In genomic region chr12:119169828-119170539, GRCm38 (mm10) we compare ENCODE assay signal across 17 mouse cellular contexts.
DNase-seq lines count a peak whose midpoint lies in the region; ATAC-seq and TF ChIP-seq lines count a peak whose summit lies in the region.
"Had no signal": no experiment of that assay in that cellular context is flagged by ENCODE, and none has a peak within 500 bp of the region (broad histone marks: within the 10 kb centered on the region; RNA-seq: fewer than 3 reads in every experiment).

No protein-coding gene starts in this region.

- no peaks in the 10 kb centered on the region for H3K27me3 ChIP-seq in forebrain, postnatal 0 days (ENCODE audit: insufficient read depth, low read length)
- H3K27me3 ChIP-seq in forebrain, embryonic 10.5 days (ENCODE audit: poor library complexity, severe bottlenecking) = no peaks in the 10 kb centered on the region
- no peaks in the 10 kb centered on the region for H3K27me3 ChIP-seq in lung, postnatal 0 days (replicated peaks; ENCODE audit: insufficient read depth, low read length)
- no peaks in the 10 kb centered on the region for H3K27me3 ChIP-seq in stomach, postnatal 0 days (ENCODE audit: control insufficient read depth, insufficient read depth, low read length)
- H3K27me3 ChIP-seq: limb, embryonic 15.5 days; midbrain, embryonic 12.5 days; neural tube, embryonic 12.5 days had no signal

- H3K9ac ChIP-seq in forebrain, postnatal 0 days = no peak overlapping the region
- no peak overlapping the region for H3K9ac ChIP-seq in lung, postnatal 0 days (replicated peaks; ENCODE audit: low read depth)
- no peak overlapping the region for H3K9ac ChIP-seq in stomach, postnatal 0 days (ENCODE audit: low read length)
- H3K9ac ChIP-seq: hindbrain, embryonic 14.5 days; limb, embryonic 15.5 days; midbrain, embryonic 12.5 days; neural tube, embryonic 12.5 days had no signal

- WGBS in forebrain, postnatal 0 days = 80% methylated on average over 4 of the region's 4 CpGs
- 89% methylated on average over 4 of the region's 4 CpGs for WGBS in forebrain, embryonic 10.5 days
- WGBS in lung, postnatal 0 days = 36% methylated on average over 4 of the region's 4 CpGs
- WGBS in stomach, postnatal 0 days = 67% methylated on average over 4 of the region's 4 CpGs

- H3K4me3 ChIP-seq in forebrain, postnatal 0 days (ENCODE audit: low read depth, low read length) = no peak overlapping the region
- H3K4me3 ChIP-seq in forebrain, embryonic 10.5 days = no peak overlapping the region
- H3K4me3 ChIP-seq in lung, postnatal 0 days (ENCODE audit: low read depth, low read length) = no peak overlapping the region
- no peak overlapping the region for H3K4me3 ChIP-seq in stomach, postnatal 0 days (ENCODE audit: low read depth, low read length)
- H3K4me3 ChIP-seq: heart, embryonic 10.5 days; limb, embryonic 15.5 days; midbrain, embryonic 12.5 days; neural tube, embryonic 12.5 days had no signal

- H3K9me3 ChIP-seq in forebrain, postnatal 0 days (ENCODE audit: low read length) = no peaks in the 10 kb centered on the region
- H3K9me3 ChIP-seq in forebrain, embryonic 10.5 days = no peaks in the 10 kb centered on the region
- H3K9me3 ChIP-seq in lung, postnatal 0 days (ENCODE audit: low read length) = no peaks in the 10 kb centered on the region
- H3K9me3 ChIP-seq in stomach, postnatal 0 days (ENCODE audit: control insufficient read depth, low read length) = no peaks in the 10 kb centered on the region
- H3K9me3 ChIP-seq: heart, embryonic 10.5 days; limb, embryonic 15.5 days; midbrain, embryonic 12.5 days; neural tube, embryonic 12.5 days had no signal

- H3K36me3 ChIP-seq in forebrain, postnatal 0 days (ENCODE audit: insufficient read depth) = peaks cover 3% of the 10 kb centered on the region; the same call in 1 of the 2 replicates
- peaks cover 33% of the 10 kb centered on the region for H3K36me3 ChIP-seq in forebrain, embryonic 10.5 days (replicated peaks)
- H3K36me3 ChIP-seq in lung, postnatal 0 days (ENCODE audit: insufficient read depth, low read length) = no peaks in the 10 kb centered on the region
- H3K36me3 ChIP-seq in stomach, postnatal 0 days (ENCODE audit: control insufficient read depth, insufficient read depth, low read length) = no peaks in the 10 kb centered on the region
- H3K36me3 ChIP-seq: limb, embryonic 15.5 days had no signal

- H3K4me1 ChIP-seq in forebrain, postnatal 0 days (ENCODE audit: insufficient read depth) = no peaks in the 10 kb centered on the region
- peaks cover 9% of the 10 kb centered on the region for H3K4me1 ChIP-seq in forebrain, embryonic 10.5 days
- H3K4me1 ChIP-seq in lung, postnatal 0 days (ENCODE audit: insufficient read depth, low read depth, low read length) = no peaks in the 10 kb centered on the region
- no peaks in the 10 kb centered on the region for H3K4me1 ChIP-seq in stomach, postnatal 0 days (replicated peaks; ENCODE audit: control insufficient read depth, insufficient read depth)
- H3K4me1 ChIP-seq: neural tube, embryonic 12.5 days had no signal

- no peak for ATAC-seq in forebrain, postnatal 0 days
- ATAC-seq in lung, postnatal 0 days = no peak
- ATAC-seq in stomach, postnatal 0 days (ENCODE audit: low FRiP score, low TSS enrichment) = no peak

- peak; percentile 14 for DNase-seq in forebrain, postnatal 0 days
- DNase-seq in forebrain, embryonic 10.5 days (ENCODE audit: extremely low spot score, low spot score) = no peak
- DNase-seq in lung, postnatal 0 days (ENCODE audit: low spot score) = peak; percentile 46
- DNase-seq in lung, postnatal 14 days = no peak
- DNase-seq in adipocyte (ENCODE audit: low spot score) = peak; percentile 21
- DNase-seq in stomach, postnatal 0 days (ENCODE audit: low spot score) = no peak
- DNase-seq in layer of hippocampus, adult 9-11 months = no peak
- DNase-seq in cerebellum, adult 18-20 months = no peak
- DNase-seq: adrenal gland, postnatal 36 days; cerebellum, adult 11 months; lung, adult 2 months; spleen, adult 18-20 months had no signal

- peak; percentile 32; the same call in 1 of the 2 replicates for TF ChIP-seq CTCF in forebrain, postnatal 0 days (IDR thresholded peaks at IDR 0.05; ENCODE audit: low read depth)
- peak; percentile 29 for TF ChIP-seq CTCF in lung, postnatal 0 days (IDR thresholded peaks at IDR 0.05)
- TF ChIP-seq CTCF in stomach, postnatal 0 days (IDR thresholded peaks at IDR 0.05; ENCODE audit: low read depth) = peak; percentile 56

- H3K4me2 ChIP-seq in forebrain, postnatal 0 days (ENCODE audit: low read depth) = no peak overlapping the region
- H3K4me2 ChIP-seq in lung, postnatal 0 days (replicated peaks; ENCODE audit: low read depth, low read length) = no peak overlapping the region
- no peak overlapping the region for H3K4me2 ChIP-seq in stomach, postnatal 0 days (replicated peaks; ENCODE audit: low read depth)
- H3K4me2 ChIP-seq: hindbrain, embryonic 14.5 days; limb, embryonic 15.5 days; midbrain, embryonic 12.5 days; neural tube, embryonic 12.5 days had no signal

- TF ChIP-seq EP300 in lung, postnatal 0 days (IDR thresholded peaks at IDR 0.05) = no peak
- no peak for TF ChIP-seq EP300 in stomach, postnatal 0 days (optimal IDR thresholded peaks at IDR 0.05)

- H3K27ac ChIP-seq in forebrain, postnatal 0 days (ENCODE audit: low read depth, low read length) = no peak overlapping the region
- H3K27ac ChIP-seq in forebrain, embryonic 10.5 days = no peak overlapping the region
- no peak overlapping the region for H3K27ac ChIP-seq in lung, postnatal 0 days (ENCODE audit: low read length)
- no peak overlapping the region for H3K27ac ChIP-seq in stomach, postnatal 0 days (replicated peaks)
- H3K27ac ChIP-seq: heart, embryonic 10.5 days; hindbrain, embryonic 14.5 days; limb, embryonic 15.5 days; midbrain, embryonic 12.5 days; neural tube, embryonic 12.5 days had no signal

Comparison
In these comparisons a context has a peak if more than half of its experiments do, and no peak if none do; other contexts are left out.
1. DNase-seq: peak in forebrain, postnatal 0 days (single experiment), lung, postnatal 0 days (single experiment) and adipocyte (single experiment); none in forebrain, embryonic 10.5 days (single experiment), lung, postnatal 14 days (single experiment), stomach, postnatal 0 days (single experiment), layer of hippocampus, adult 9-11 months (single experiment) and cerebellum, adult 18-20 months (0 of 2).
2. Peak in every context shown above with its lines, with median percentiles within 50 percentile points of each other: CTCF ChIP-seq.